Mouse (Mus musculus) liver, embryonic 12.5 days (tissue): ENCODE measurements around the gene Rpl19. TPM values are rescaled to one million over a fixed set of nuclear protein-coding genes. Genes with fewer than 3 reads are reported as not detected.
A peak's percentile ranks its signal among the peaks of the same experiment; 100 is the strongest.

Experiments used
- ATAC-seq: fragments of 200-750 bp; cut with Nextera tagmentation; 2 replicates; pipeline ENCODE4 v1.8.0; 2017; ENCODE audit warnings: moderate number of reproducible peaks, mild to moderate bottlenecking, moderate library complexity
- H3K27ac ChIP-seq: fragments of 300-500 bp; sonication (generic); 2 replicates; pipeline ENCODE4 v1.5.1; 2016; ENCODE audit warnings: mild to moderate bottlenecking
- H3K27me3 ChIP-seq: fragments of 300-500 bp; sonication (generic); replicated peaks from 2 replicates; pipeline ENCODE4 v1.6.1; 2016; ENCODE audit warnings: mild to moderate bottlenecking, moderate library complexity
- H3K36me3 ChIP-seq: fragments of 300-500 bp; sonication (generic); 2 replicates; pipeline ENCODE4 v1.6.1; 2016; ENCODE audit warnings: mild to moderate bottlenecking, moderate library complexity
- H3K4me1 ChIP-seq: fragments of 300-500 bp; sonication (generic); 2 replicates; pipeline ENCODE4 v1.6.1; 2016
- H3K4me2 ChIP-seq: fragments of 300-500 bp; sonication (generic); 2 replicates; pipeline ENCODE4 v1.6.1; 2016; ENCODE audit warnings: mild to moderate bottlenecking, moderate library complexity
- H3K4me3 ChIP-seq: fragments of 300-500 bp; sonication (generic); 2 replicates; pipeline ENCODE4 v1.5.1; 2016; ENCODE audit warnings: mild to moderate bottlenecking, moderate library complexity
- H3K9ac ChIP-seq: fragments of 300-500 bp; sonication (generic); 2 replicates; pipeline ENCODE4 v1.6.1; 2016; ENCODE audit warnings: mild to moderate bottlenecking, moderate library complexity
- H3K9me3 ChIP-seq: fragments of 300-500 bp; sonication (generic); replicated peaks from 2 replicates; pipeline ENCODE4 v1.6.1; 2016; ENCODE audit warnings: mild to moderate bottlenecking, moderate library complexity
- WGBS: fragments of 180-500 bp; shearing (Covaris S2); methylation state at CpG from one replicate; pipeline ENCODE4 v1.1.7; 2016; ENCODE audit not compliant: insufficient replicate concordance; 5-methylcytosine and 5-hydroxymethylcytosine counted together
- polyA plus RNA-seq: library from polyadenylated mRNA; unstranded; fragments of >200 nt; fragmentation: Nextera tagmentation; extraction: Ambion mirVana; gene quantifications from 2 replicates; pipeline ENCODE4 v1.2.1, GENCODE M21; 2016

Rpl19 gene
- polyA plus RNA-seq, 1 experiment from 2014 or later: 913 TPM

GRCm38 (mm10) chr11:98018858-98019641 is 7.5 kb upstream of the Rpl19 start:
- no peak for ATAC-seq
- peaks cover 33% of the 10 kb centered on the region for H3K4me1 ChIP-seq
- H3K4me3 ChIP-seq: no peak overlapping the region
- H3K27ac ChIP-seq: no peak overlapping the region
- H3K36me3 ChIP-seq: no peaks in the 10 kb centered on the region
- H3K9me3 ChIP-seq: no peaks in the 10 kb centered on the region
- 33% methylated on average over 10 of the region's 10 CpGs for whole genome bisulfite sequencing
- H3K27me3 ChIP-seq: peaks cover 64% of the 10 kb centered on the region
- H3K4me2 ChIP-seq: no peak overlapping the region
- no peak overlapping the region for H3K9ac ChIP-seq

- no peaks in the 10 kb centered on the region for H3K36me3 ChIP-seq
- H3K9ac ChIP-seq: no peak overlapping the region
- ATAC-seq: no peak
- 33% methylated on average over 8 of the region's 8 CpGs for whole genome bisulfite sequencing
- H3K27me3 ChIP-seq: peaks cover 61% of the 10 kb centered on the region
- no peak overlapping the region for H3K4me2 ChIP-seq
- H3K27ac ChIP-seq: no peak overlapping the region
- H3K4me3 ChIP-seq: no peak overlapping the region
- no peaks in the 10 kb centered on the region for H3K9me3 ChIP-seq
- H3K4me1 ChIP-seq: peaks cover 33% of the 10 kb centered on the region
These were observed 6.5 kb upstream of the Rpl19 start for GRCm38 (mm10) chr11:98019883-98020610.

- H3K27ac ChIP-seq: no peak overlapping the region
- H3K4me1 ChIP-seq: peaks cover 36% of the 10 kb centered on the region
- H3K4me3 ChIP-seq: no peak overlapping the region
- ATAC-seq: no peak
- H3K9ac ChIP-seq: no peak overlapping the region
- peaks cover 61% of the 10 kb centered on the region for H3K27me3 ChIP-seq
- H3K36me3 ChIP-seq: no peaks in the 10 kb centered on the region
- no peak overlapping the region for H3K4me2 ChIP-seq
- H3K9me3 ChIP-seq: no peaks in the 10 kb centered on the region
- whole genome bisulfite sequencing: 64% methylated on average over 1 of the region's 1 CpGs
These were observed 5.8 kb upstream of the Rpl19 start for GRCm38 (mm10) chr11:98020710-98021109.

GRCm38 (mm10) chr11:98021118-98021517 is 5.4 kb upstream of the Rpl19 start:
- Histone ChIP-seq H3K27me3 (peaks cover 61% of the 10 kb centered on the region), H3K4me1 (peaks cover 40% of the 10 kb centered on the region), H3K27ac (no peak overlapping the region), H3K4me2 (peak overlapping the region; percentile 95), H3K36me3 (no peaks in the 10 kb centered on the region), H3K9me3 (no peaks in the 10 kb centered on the region), H3K9ac (no peak overlapping the region), H3K4me3 (0 out of 2 replicates have a peak overlapping the region, but pooled peaks have one; percentile 65)
- ATAC-seq: no peak
- WGBS: 42% methylated on average over 2 of the region's 2 CpGs

GRCm38 (mm10) chr11:98021565-98022252 is 4.8 kb upstream of the Rpl19 start:
- ATAC-seq: no peak
- WGBS: 9% methylated on average over 34 of the region's 34 CpGs
- Histone ChIP-seq H3K4me2 (peak overlapping the region; percentile 95), H3K9me3 (no peaks in the 10 kb centered on the region), H3K4me3 (peak overlapping the region; percentile 65), H3K9ac (peak overlapping the region; percentile 72), H3K27ac (no peak overlapping the region), H3K27me3 (peaks cover 59% of the 10 kb centered on the region), H3K4me1 (peaks cover 42% of the 10 kb centered on the region), H3K36me3 (no peaks in the 10 kb centered on the region)

GRCm38 (mm10) chr11:98022253-98022554 is 4.3 kb upstream of the Rpl19 start:
- Histone ChIP-seq H3K4me3 (peak overlapping the region; percentile 65), H3K9ac (peak overlapping the region; percentile 72), H3K4me1 (peaks cover 42% of the 10 kb centered on the region), H3K27me3 (peaks cover 57% of the 10 kb centered on the region), H3K36me3 (no peaks in the 10 kb centered on the region), H3K4me2 (peak overlapping the region; percentile 95), H3K9me3 (no peaks in the 10 kb centered on the region), H3K27ac (peak overlapping the region; percentile 55; the same call in 1 of the 2 replicates)
- peak; percentile 2; the same call in 1 of the 2 replicates for ATAC-seq
- under 1% methylated on average over 15 of the region's 23 CpGs for WGBS

GRCm38 (mm10) chr11:98022555-98023371 is 3.7 kb upstream of the Rpl19 start, which contains the start of gene Cacnb1:
TSS of gene Cacnb1 (minus strand) at chr11:98023034.
- peaks cover 48% of the 10 kb centered on the region for H3K4me1 ChIP-seq
- no peaks in the 10 kb centered on the region for H3K9me3 ChIP-seq
- H3K4me2 ChIP-seq: peak within 1 kb of the TSS; percentile 95
- WGBS: 3% methylated on average over 47 of the region's 52 CpGs
- H3K4me3 ChIP-seq: peak within 1 kb of the TSS; percentile 65
- H3K27me3 ChIP-seq: peaks cover 54% of the 10 kb centered on the region
- 0 out of 2 replicates have a peak, but pooled peaks have one; percentile 4 for ATAC-seq
- peak within 1 kb of the TSS; percentile 55; the same call in 1 of the 2 replicates for H3K27ac ChIP-seq
- peak within 1 kb of the TSS; percentile 72 for H3K9ac ChIP-seq
- no peaks in the 10 kb centered on the region for H3K36me3 ChIP-seq

- Histone ChIP-seq H3K27ac (no peak overlapping the region), H3K4me2 (no peak overlapping the region), H3K4me1 (peaks cover 59% of the 10 kb centered on the region), H3K9me3 (no peaks in the 10 kb centered on the region), H3K36me3 (peaks cover 16% of the 10 kb centered on the region), H3K9ac (no peak overlapping the region), H3K4me3 (no peak overlapping the region), H3K27me3 (peaks cover 37% of the 10 kb centered on the region)
- 64% methylated on average over 3 of the region's 3 CpGs for whole genome bisulfite sequencing
- no peak for ATAC-seq
These were observed 2.0 kb upstream of the Rpl19 start for GRCm38 (mm10) chr11:98024516-98024915.

GRCm38 (mm10) chr11:98026248-98026569 is 301 bp upstream of the Rpl19 start:
- ATAC-seq: no peak
- Histone ChIP-seq H3K27ac (peak overlapping the region; percentile 91), H3K36me3 (peaks cover 33% of the 10 kb centered on the region), H3K4me1 (peaks cover 48% of the 10 kb centered on the region), H3K9me3 (no peaks in the 10 kb centered on the region), H3K4me3 (peak overlapping the region; percentile 97), H3K4me2 (peak overlapping the region; percentile 82), H3K9ac (peak overlapping the region; percentile 99), H3K27me3 (peaks cover 20% of the 10 kb centered on the region)
- 7% methylated on average over 15 of the region's 15 CpGs for WGBS

- peak overlapping the region; percentile 91 for H3K27ac ChIP-seq
- H3K4me3 ChIP-seq: peak overlapping the region; percentile 97
- ATAC-seq: no peak
- WGBS: under 1% methylated on average over 18 of the region's 18 CpGs
- H3K4me2 ChIP-seq: peak overlapping the region; percentile 82
- peaks cover 36% of the 10 kb centered on the region for H3K36me3 ChIP-seq
- H3K9ac ChIP-seq: peak overlapping the region; percentile 99
- peaks cover 38% of the 10 kb centered on the region for H3K4me1 ChIP-seq
- H3K27me3 ChIP-seq: peaks cover 9% of the 10 kb centered on the region
- H3K9me3 ChIP-seq: no peaks in the 10 kb centered on the region
These were observed 783 bp downstream of the Rpl19 start for GRCm38 (mm10) chr11:98027297-98027688.

GRCm38 (mm10) chr11:98027785-98028184 is 1.3 kb downstream of the Rpl19 start:
- H3K4me3 ChIP-seq: peak overlapping the region; percentile 97
- ATAC-seq: no peak
- H3K4me2 ChIP-seq: peak overlapping the region; percentile 82
- H3K9me3 ChIP-seq: no peaks in the 10 kb centered on the region
- peaks cover 33% of the 10 kb centered on the region for H3K4me1 ChIP-seq
- 9% methylated on average over 7 of the region's 7 CpGs for WGBS
- peak overlapping the region; percentile 99 for H3K9ac ChIP-seq
- H3K27ac ChIP-seq: peak overlapping the region; percentile 91
- H3K27me3 ChIP-seq: peaks cover 4% of the 10 kb centered on the region
- H3K36me3 ChIP-seq: peaks cover 36% of the 10 kb centered on the region
